In genomic region chr4:134062561-134062960, GRCm38 (mm10) we compare ENCODE assay signal across 32 mouse cellular contexts. TPM values are rescaled to one million over a fixed set of nuclear protein-coding genes. Genes with fewer than 3 reads are reported as not detected.
DNase-seq lines count a peak whose midpoint lies in the region; ATAC-seq and TF ChIP-seq lines count a peak whose summit lies in the region.
"Had no signal": no experiment of that assay in that cellular context is flagged by ENCODE, and none has a peak within 500 bp of the region (broad histone marks: within the 10 kb centered on the region; RNA-seq: fewer than 3 reads in every experiment).

No protein-coding gene starts in this region.

- WGBS in thymus, adult 2 months: 59% methylated on average over 8 of the region's 8 CpGs
- 69% methylated on average over 8 of the region's 8 CpGs for WGBS in hindbrain, postnatal 0 days

- DNase-seq in thymus, adult 2 months: no peak
- DNase-seq in thymus, postnatal 4 days: no peak
- DNase-seq in c-Kit-positive CD71-positive TER-119-negative erythroid progenitor cells, embryonic 14.5 days (ENCODE audit: low read depth): peak; percentile 31
- DNase-seq in hindbrain, postnatal 0 days (ENCODE audit: low spot score): no peak
- no peak for DNase-seq in left cerebral cortex, postnatal 14 days (ENCODE audit: low spot score in 2 of 2)
- DNase-seq: adrenal gland, adult 2 months; cerebellum, adult 11 months; cerebellum, postnatal 10 days; gastrocnemius, postnatal 10 days; heart, adult 11 months; heart, postnatal 14 days; kidney, postnatal 10 days; right cerebral cortex, adult 18-20 months had no signal

- intact Hi-C loops in left cerebral cortex, postnatal 14 days (cut with DNase I): no loop called here

- TF ChIP-seq CTCF in thymus, adult 2 months (IDR thresholded peaks at IDR 0.05; ENCODE audit: borderline replicate concordance, control insufficient read depth, extremely low read depth, insufficient read depth, low read length, poor library complexity): no peak
- no peak for TF ChIP-seq CTCF in hindbrain, postnatal 0 days (IDR thresholded peaks at IDR 0.05; ENCODE audit: low read depth)

- H3K9ac ChIP-seq in hindbrain, postnatal 0 days (replicated peaks; ENCODE audit: low read length): no peak overlapping the region
- H3K9ac ChIP-seq: heart, embryonic 12.5 days; hindbrain, embryonic 13.5 days; limb, embryonic 15.5 days; neural tube, embryonic 12.5 days had no signal

- no peaks in the 10 kb centered on the region for H3K36me3 ChIP-seq in thymus, adult 2 months (ENCODE audit: control insufficient read depth, insufficient read depth, low read length)
- H3K36me3 ChIP-seq in myocyte (ENCODE audit: control insufficient read depth, insufficient read depth): no peaks in the 10 kb centered on the region
- no peaks in the 10 kb centered on the region for H3K36me3 ChIP-seq in hindbrain, postnatal 0 days (ENCODE audit: insufficient read depth, low read length)
- H3K36me3 ChIP-seq: heart, embryonic 12.5 days; hindbrain, embryonic 13.5 days; limb, embryonic 15.5 days; neural tube, embryonic 12.5 days had no signal

- 0 out of 2 replicates have a peak overlapping the region, but pooled peaks have one; percentile 14 for H3K27ac ChIP-seq in thymus, adult 2 months (ENCODE audit: control insufficient read depth, insufficient read depth, low read length)
- H3K27ac ChIP-seq in hindbrain, postnatal 0 days: no peak overlapping the region
- H3K27ac ChIP-seq: hindbrain, embryonic 13.5 days; limb, embryonic 15.5 days; macrophage; neural tube, embryonic 12.5 days had no signal

- no peak overlapping the region for H3K4me3 ChIP-seq in thymus, adult 2 months (ENCODE audit: control insufficient read depth, insufficient read depth, low read length)
- H3K4me3 ChIP-seq in myocyte: no peak overlapping the region
- H3K4me3 ChIP-seq in hindbrain, postnatal 0 days (ENCODE audit: low read length): no peak overlapping the region
- H3K4me3 ChIP-seq: heart, embryonic 12.5 days; hindbrain, embryonic 13.5 days; limb, embryonic 15.5 days; neural tube, embryonic 12.5 days had no signal

- H3K27me3 ChIP-seq in thymus, adult 2 months (ENCODE audit: control insufficient read depth, insufficient read depth, low read length): no peaks in the 10 kb centered on the region
- H3K27me3 ChIP-seq in myocyte (ENCODE audit: control insufficient read depth, insufficient read depth, insufficient read length): peaks cover 15% of the 10 kb centered on the region
- no peaks in the 10 kb centered on the region for H3K27me3 ChIP-seq in hindbrain, postnatal 0 days (ENCODE audit: insufficient read depth, low read length)

- no peaks in the 10 kb centered on the region for H3K9me3 ChIP-seq in hindbrain, postnatal 0 days (ENCODE audit: low read length)
- H3K9me3 ChIP-seq: heart, embryonic 12.5 days; hindbrain, embryonic 13.5 days; limb, embryonic 15.5 days; neural tube, embryonic 12.5 days had no signal

- no peak for TF ChIP-seq POLR2A in thymus, adult 2 months (IDR thresholded peaks at IDR 0.05; ENCODE audit: control insufficient read depth, extremely low read depth, insufficient read depth, low read length, poor library complexity)
- no peak for TF ChIP-seq POLR2A in myocyte (IDR thresholded peaks at IDR 0.05; ENCODE audit: insufficient read length, low read depth)

- ATAC-seq in activated CD4-positive, CD25-positive, alpha-beta regulatory T cell, adult 4 months: no peak
- no peak for ATAC-seq in hindbrain, postnatal 0 days

- H3K4me1 ChIP-seq in thymus, adult 2 months (replicated peaks; ENCODE audit: control insufficient read depth, insufficient read depth, low read length): peaks cover 37% of the 10 kb centered on the region
- H3K4me1 ChIP-seq in hindbrain, postnatal 0 days (ENCODE audit: insufficient read depth, low read length): no peaks in the 10 kb centered on the region
- H3K4me1 ChIP-seq: neural tube, embryonic 12.5 days had no signal

- H3K4me2 ChIP-seq in myocyte (ENCODE audit: low read depth): peak overlapping the region; percentile 52
- no peak overlapping the region for H3K4me2 ChIP-seq in hindbrain, postnatal 0 days (ENCODE audit: low read depth, low read length)
- H3K4me2 ChIP-seq: heart, embryonic 12.5 days; hindbrain, embryonic 13.5 days; limb, embryonic 15.5 days; midbrain, embryonic 11.5 days; neural tube, embryonic 12.5 days had no signal

- no peak overlapping the region for H3ac ChIP-seq in myocyte (ENCODE audit: control insufficient read depth, insufficient read length)

- no peaks in the 10 kb centered on the region for H3K79me2 ChIP-seq in myocyte (ENCODE audit: control insufficient read depth, insufficient read depth)

TF ChIP-seq in myocyte, 11 proteins besides CTCF, POLR2A, EP300 and RAD21:
- TF ChIP-seq E2F4 (IDR thresholded peaks at IDR 0.05; ENCODE audit: insufficient read depth) (no peak), TCF12 (IDR thresholded peaks at IDR 0.05; ENCODE audit: insufficient read depth, poor library complexity, severe bottlenecking) (no peak), POLR2AphosphoS2 (IDR thresholded peaks at IDR 0.05; ENCODE audit: insufficient read length, low read depth) (no peak), TCF3 (IDR thresholded peaks at IDR 0.05; ENCODE audit: insufficient read length, low read depth) (no peak), MYOD1 (IDR thresholded peaks at IDR 0.05; ENCODE audit: control insufficient read depth in 1 of 3, insufficient read length in 2 of 3, low read depth in 2 of 3) (no peak), CEBPB (IDR thresholded peaks at IDR 0.05; ENCODE audit: insufficient read depth, poor library complexity, severe bottlenecking) (no peak), USF1 (IDR thresholded peaks at IDR 0.05; ENCODE audit: low read depth) (no peak), MYOG (IDR thresholded peaks at IDR 0.05; ENCODE audit: control insufficient read depth in 1 of 3, insufficient read depth in 1 of 3, insufficient read length in 2 of 3, low read depth in 2 of 3) (no peak), REST (IDR thresholded peaks at IDR 0.05; ENCODE audit: insufficient read depth, insufficient read length) (no peak), SRF (IDR thresholded peaks at IDR 0.05; ENCODE audit: control insufficient read depth, insufficient read length, low read depth) (no peak), MAX (IDR thresholded peaks at IDR 0.05; ENCODE audit: low read depth) (no peak)

RNA-seq across cellular contexts. Expression of gene Crybg2, which starts 1.9 kb away (rescaled TPM):
- 4.4 and 5.7 TPM in 2 replicates for polyA plus RNA-seq in thymus, adult 2 months (2012; rRNA removed)
- 0.58 TPM for polyA plus RNA-seq in myocyte (2012; fragmentation: generic; extraction: Trizol)
- polyA plus RNA-seq in activated CD4-positive, CD25-positive, alpha-beta regulatory T cell, adult 4 months (2017; shearing (Covaris generic)): 10 to 100 TPM; 15.7 to 20.2 TPM
- total RNA-seq in hindbrain, postnatal 0 days (2014; rRNA removed): 1.7 and 2.8 TPM in 2 replicates
- polyA plus RNA-seq in hindbrain, postnatal 0 days (2015; fragmentation: Nextera tagmentation; extraction: Ambion mirVana): 5.9 and 6.7 TPM in 2 replicates
- total RNA-seq in left cerebral cortex, postnatal 14 days (2021): 1 to 10 TPM; 1.3 to 1.4 TPM
- total RNA-seq: gastrocnemius, postnatal 10 days had no signal
- polyA plus RNA-seq: C2C12, macrophage had no signal

RNA-seq across cellular contexts. Expression of gene Zfp683, which starts 8.9 kb away (rescaled TPM):
- polyA plus RNA-seq in thymus, adult 2 months (2012; rRNA removed): 4.9 and 5.3 TPM in 2 replicates
- polyA plus RNA-seq in myocyte (2012; fragmentation: generic; extraction: Trizol): not detected
- polyA plus RNA-seq in activated CD4-positive, CD25-positive, alpha-beta regulatory T cell, adult 4 months (2017; shearing (Covaris generic)): under 1 TPM; 0.33 to 0.37 TPM
- total RNA-seq in hindbrain, postnatal 0 days (2014; rRNA removed): not detected in 2 replicates
- polyA plus RNA-seq in hindbrain, postnatal 0 days (2015; fragmentation: Nextera tagmentation; extraction: Ambion mirVana): not detected in 2 replicates
- total RNA-seq in left cerebral cortex, postnatal 14 days (2021): not detected
- total RNA-seq: ES-E14; gastrocnemius, postnatal 10 days; heart, postnatal 14 days; layer of hippocampus, adult 18-20 months; layer of hippocampus, postnatal 25 days; left cerebral cortex, postnatal 36 days had no signal
- polyA plus RNA-seq: C2C12; embryonic facial prominence, embryonic 14.5 days; forebrain, embryonic 11.5 days; frontal cortex, adult 2 months; heart, embryonic 12.5 days; hindbrain, embryonic 13.5 days; intestine, embryonic 14.5 days; limb, embryonic 15.5 days; lung, embryonic 16.5 days; macrophage; midbrain, embryonic 11.5 days; neural tube, embryonic 12.5 days had no signal

RNA-seq across cellular contexts. Expression of gene Cd52, which starts 32.3 kb away (rescaled TPM):
- polyA plus RNA-seq in thymus, adult 2 months (2012; rRNA removed): 355 and 480 TPM in 2 replicates
- not detected for polyA plus RNA-seq in myocyte (2012; fragmentation: generic; extraction: Trizol)
- polyA plus RNA-seq in activated CD4-positive, CD25-positive, alpha-beta regulatory T cell, adult 4 months (2017; shearing (Covaris generic)): 1,000 to 10,000 TPM; 3,607 to 4,442 TPM
- not detected in 2 replicates for total RNA-seq in hindbrain, postnatal 0 days (2014; rRNA removed)
- polyA plus RNA-seq in hindbrain, postnatal 0 days (2015; fragmentation: Nextera tagmentation; extraction: Ambion mirVana): 2.7 TPM in 2 replicates
- total RNA-seq in left cerebral cortex, postnatal 14 days (2021): 1 to 10 TPM in 1 of 2 experiments, under 1 TPM in 1; 0.99 to 2.4 TPM
- polyA plus RNA-seq: C2C12 had no signal

RNA-seq across cellular contexts. Expression of gene Ubxn11, which starts 39.8 kb away (rescaled TPM):
- 91.3 and 120 TPM in 2 replicates for polyA plus RNA-seq in thymus, adult 2 months (2012; rRNA removed)
- 1.5 TPM for polyA plus RNA-seq in myocyte (2012; fragmentation: generic; extraction: Trizol)
- polyA plus RNA-seq in activated CD4-positive, CD25-positive, alpha-beta regulatory T cell, adult 4 months (2017; shearing (Covaris generic)): 10 to 100 TPM; 33.7 to 34.2 TPM
- total RNA-seq in hindbrain, postnatal 0 days (2014; rRNA removed): 3.5 and 8.9 TPM in 2 replicates
- polyA plus RNA-seq in hindbrain, postnatal 0 days (2015; fragmentation: Nextera tagmentation; extraction: Ambion mirVana): 14.0 and 14.6 TPM in 2 replicates
- 10 to 100 TPM; 22.6 to 25.0 TPM for total RNA-seq in left cerebral cortex, postnatal 14 days (2021)

RNA-seq across cellular contexts. Expression of gene Lin28a, which starts 43.9 kb away (rescaled TPM):
- polyA plus RNA-seq in thymus, adult 2 months (2012; rRNA removed): 0.03 TPM in 2 replicates
- polyA plus RNA-seq in myocyte (2012; fragmentation: generic; extraction: Trizol): 0.16 TPM
- polyA plus RNA-seq in activated CD4-positive, CD25-positive, alpha-beta regulatory T cell, adult 4 months (2017; shearing (Covaris generic)): not detected
- total RNA-seq in hindbrain, postnatal 0 days (2014; rRNA removed): not detected in 2 replicates
- polyA plus RNA-seq in hindbrain, postnatal 0 days (2015; fragmentation: Nextera tagmentation; extraction: Ambion mirVana): 0.05 TPM in 1 of 2 replicates, not detected in the other
- total RNA-seq in left cerebral cortex, postnatal 14 days (2021): not detected
- total RNA-seq: adrenal gland, adult 2 months; heart, postnatal 14 days; layer of hippocampus, adult 18-20 months; layer of hippocampus, postnatal 25 days; left cerebral cortex, postnatal 36 days had no signal
- polyA plus RNA-seq: adrenal gland, adult 2 months; C2C12; embryonic facial prominence, embryonic 14.5 days; frontal cortex, adult 2 months; limb, embryonic 15.5 days; lung, embryonic 16.5 days; macrophage; urinary bladder, adult 2 months had no signal

Comparison
In these comparisons a context has a peak if more than half of its experiments do, and no peak if none do; other contexts are left out.
1. RNA of gene Cd52, which starts 32.3 kb away (polyA plus RNA-seq): 3,607 to 4,442 TPM in activated CD4-positive, CD25-positive, alpha-beta regulatory T cell, adult 4 months and 355 to 480 TPM in thymus, adult 2 months; 2.7 TPM in hindbrain, postnatal 0 days and not detected in myocyte (single experiment); every median in the first group is over 10 times any median in the second.